Mouse (Mus musculus) right cerebral cortex, postnatal 4 days (tissue): ENCODE measurements around the gene Wbp2nl.
A peak's percentile ranks its signal among the peaks of the same experiment; 100 is the strongest.

Experiments
- DNase-seq: peaks from one replicate; pipeline ENCODE4 v3.0.0-alpha.2; 2022

The Wbp2nl gene

DNA sequence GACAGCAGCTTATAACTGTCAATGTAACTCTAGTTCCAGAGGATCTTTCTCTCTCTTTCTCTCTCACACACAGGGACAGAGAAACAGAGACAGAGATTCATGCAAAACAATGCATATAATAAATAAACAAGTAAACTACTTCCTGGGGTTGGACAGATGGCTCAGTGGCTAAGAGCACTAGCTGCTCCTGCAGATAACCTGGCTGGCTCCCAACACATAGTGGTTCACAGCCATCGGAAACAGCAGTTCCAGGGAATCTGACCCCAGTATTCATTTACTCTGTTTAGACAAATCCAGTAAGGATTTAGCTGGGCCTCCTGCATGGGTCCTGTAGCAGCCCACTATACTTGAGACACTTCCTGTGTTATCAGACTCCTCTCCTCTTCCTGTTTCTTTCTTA is 20.9 kb downstream of the Wbp2nl start:
- DNase-seq = no peak

DNA sequence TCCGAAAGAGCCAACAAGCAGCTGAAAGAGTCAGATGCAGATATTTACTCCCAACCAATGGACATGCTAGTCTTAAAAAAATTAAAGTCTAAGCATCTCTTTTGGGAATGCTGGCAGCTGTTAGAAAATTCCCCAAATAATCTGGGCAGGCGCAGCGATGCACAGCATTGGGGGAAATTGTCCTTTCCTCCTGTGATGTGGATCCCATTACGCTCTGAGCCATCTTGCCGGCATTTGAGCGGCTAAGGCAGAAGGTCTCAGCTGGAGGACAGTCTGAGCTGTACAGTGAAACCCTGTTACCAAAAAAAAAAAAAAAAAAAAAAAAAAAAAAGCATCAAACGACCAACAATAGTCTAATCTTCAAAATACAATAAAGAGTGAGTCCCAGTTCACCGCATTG is 23.4 kb downstream of the Wbp2nl start:
- DNase-seq = no peak

DNA sequence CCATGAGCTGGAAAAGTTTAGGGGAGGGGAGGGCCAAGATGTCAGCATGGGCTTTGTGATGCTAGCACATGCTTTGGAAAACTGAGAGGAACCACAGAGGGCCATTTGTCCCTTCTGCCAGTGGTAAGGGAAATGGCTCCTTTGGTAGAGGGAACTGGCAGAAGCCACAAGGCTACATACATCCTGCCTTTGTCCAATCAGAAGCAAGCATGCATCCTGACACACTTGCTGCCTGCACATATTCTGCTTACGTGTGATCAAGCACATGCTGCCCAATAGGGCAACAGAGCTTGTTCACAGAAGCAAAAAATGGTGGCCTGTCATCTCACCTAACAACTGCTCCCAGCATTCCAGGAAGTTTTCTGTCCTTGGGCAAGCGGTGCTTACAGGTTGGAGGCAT is 26.6 kb downstream of the Wbp2nl start:
- no peak for DNase-seq

DNA sequence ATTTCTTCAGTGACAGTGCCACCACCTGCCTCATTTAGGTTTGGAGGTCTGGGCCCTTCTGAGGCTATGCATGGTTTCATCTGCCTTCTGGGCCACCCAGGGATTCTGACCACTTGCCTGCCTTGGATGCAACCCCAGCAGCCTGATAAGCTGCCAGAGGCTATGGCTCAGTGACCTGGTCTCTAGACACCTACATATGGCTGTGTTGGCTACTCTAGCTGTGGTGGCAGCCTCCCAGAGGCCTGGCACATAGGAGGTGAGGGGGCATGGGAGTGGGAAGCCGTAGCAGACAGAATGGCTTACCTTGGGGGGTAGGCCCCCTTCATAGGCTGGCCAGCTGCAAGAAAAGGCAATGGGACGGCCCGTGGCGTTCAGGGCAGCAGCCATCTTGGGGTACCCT is 36.4 kb downstream of the Wbp2nl start:
- DNase-seq = no peak

DNA sequence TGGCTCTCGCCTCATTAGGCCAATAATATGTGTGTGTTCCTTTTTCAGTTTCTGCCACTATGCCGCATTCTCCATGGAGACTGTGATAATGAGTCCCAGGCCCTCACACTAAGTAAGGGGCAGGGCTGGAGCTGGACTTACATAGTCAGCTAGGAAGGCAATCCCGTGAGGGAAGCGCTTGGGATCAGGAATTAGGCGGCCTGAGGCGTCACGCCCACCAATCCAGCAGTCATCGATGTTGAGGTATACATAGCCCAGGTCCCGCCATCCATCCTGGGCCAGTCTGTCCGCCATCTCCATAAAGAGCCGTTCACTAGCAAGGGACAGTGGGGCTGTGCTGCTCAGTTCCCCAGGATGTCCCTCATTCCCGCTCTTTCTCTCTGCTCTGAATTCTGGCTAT is 37.9 kb downstream of the Wbp2nl start:
- DNase-seq = no peak

DNA sequence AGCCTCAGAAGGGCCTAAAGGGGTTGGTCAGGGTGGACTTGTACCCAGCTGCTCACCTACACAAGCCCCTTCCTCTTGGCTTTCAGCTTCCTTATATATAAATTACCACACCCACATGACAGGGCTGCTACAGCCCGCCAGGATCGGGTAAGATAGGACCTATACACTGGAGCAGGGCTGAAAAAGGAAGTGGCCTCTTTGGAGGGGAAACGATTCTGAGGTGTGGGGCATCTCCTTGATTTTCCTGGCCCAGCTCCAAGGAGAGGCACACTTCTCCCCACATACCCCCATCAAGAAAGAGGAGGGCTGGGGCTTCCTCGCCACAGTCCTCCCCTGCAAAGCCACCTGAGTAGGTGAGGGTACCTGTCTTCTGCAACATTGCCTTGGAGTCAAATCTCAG is 39.1 kb downstream of the Wbp2nl start:
- no peak for DNase-seq

DNA sequence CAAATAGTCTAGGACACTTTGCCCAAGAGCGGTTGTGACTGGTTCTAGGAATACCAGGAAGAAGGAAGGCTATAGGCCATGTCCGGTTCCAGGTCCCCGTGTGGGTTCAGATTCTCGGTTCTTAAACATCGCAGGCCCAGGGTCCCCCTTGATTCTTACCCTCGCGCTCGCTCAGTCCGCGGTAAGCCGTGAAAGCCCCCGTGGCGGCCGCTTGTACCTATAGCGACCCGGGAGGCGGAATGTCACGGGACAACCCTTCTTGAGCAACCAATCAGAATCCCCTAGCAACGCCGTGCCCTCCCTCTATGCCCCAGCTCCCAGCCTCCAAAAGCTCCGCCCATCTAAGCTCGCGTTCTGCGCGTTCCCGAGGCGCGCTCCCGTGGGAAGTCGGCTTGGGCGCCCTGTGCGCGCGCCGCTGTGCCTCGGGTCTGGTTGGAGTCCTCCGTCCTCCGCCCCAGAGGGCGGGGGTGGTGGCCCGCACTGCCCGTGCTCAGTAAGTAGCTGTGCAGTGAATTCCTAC is 39.9 kb downstream of the Wbp2nl start, which contains the start of the genes Naga, Pheta2 and Smdt1:
TSS of gene Naga (minus strand) at position 333 of the 520 bp plus-strand sequence.
TSS of gene Pheta2 (plus strand) at position 350 of the 520 bp plus-strand sequence.
TSS of gene Smdt1 (plus strand) at position 367 of the 520 bp plus-strand sequence.
- DNase-seq = peak; percentile 95

DNA sequence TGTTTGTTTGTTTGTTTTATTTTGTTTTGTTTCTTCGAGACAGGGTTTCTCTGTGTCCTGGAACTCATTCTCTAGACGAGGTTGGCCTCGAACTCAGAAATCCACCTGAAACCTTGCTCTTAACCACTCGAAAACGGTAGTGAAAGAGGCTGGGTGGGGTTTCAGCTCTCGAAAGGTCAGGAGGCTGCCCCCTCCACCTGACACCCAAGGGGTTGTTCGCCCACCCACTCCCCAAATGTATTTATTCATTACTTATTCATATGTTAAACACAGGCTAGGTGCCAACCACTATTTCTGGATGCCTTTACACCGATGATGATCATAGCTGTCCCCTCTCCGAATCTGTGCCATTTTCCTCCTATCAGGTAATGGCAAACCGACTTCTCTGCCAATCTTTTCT is 40.4 kb downstream of the Wbp2nl start:
- no peak for DNase-seq

DNA sequence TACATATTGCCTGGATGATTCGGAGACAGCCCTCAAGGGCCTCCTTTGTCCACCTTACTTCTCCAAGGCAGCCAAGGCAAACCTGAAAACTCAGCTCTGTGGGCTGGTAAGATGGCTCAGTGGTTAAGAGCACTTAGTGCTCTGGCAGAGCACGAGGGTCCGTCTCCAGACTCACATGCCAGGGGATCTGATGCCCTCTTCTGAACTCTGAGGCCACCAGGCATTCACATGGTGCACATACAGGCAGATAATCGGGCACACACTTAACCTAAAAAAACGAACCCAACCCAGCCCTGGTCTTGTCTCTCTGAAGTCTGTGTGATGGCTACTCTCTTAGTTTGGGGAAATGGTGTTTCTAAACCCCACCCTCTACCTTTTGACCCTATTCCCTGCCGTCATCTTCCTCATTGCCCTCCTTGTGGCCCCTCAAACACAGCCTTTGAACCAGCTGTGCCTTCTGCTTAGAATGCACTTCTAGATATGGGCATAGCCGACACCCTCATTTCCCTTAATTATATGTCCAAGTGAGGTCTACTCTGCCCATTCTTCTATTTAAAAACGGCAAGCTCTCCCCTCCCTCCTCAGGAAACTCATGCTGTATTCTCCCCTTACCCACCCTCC is 41.0 kb downstream of the Wbp2nl start:
- no peak for DNase-seq

DNA sequence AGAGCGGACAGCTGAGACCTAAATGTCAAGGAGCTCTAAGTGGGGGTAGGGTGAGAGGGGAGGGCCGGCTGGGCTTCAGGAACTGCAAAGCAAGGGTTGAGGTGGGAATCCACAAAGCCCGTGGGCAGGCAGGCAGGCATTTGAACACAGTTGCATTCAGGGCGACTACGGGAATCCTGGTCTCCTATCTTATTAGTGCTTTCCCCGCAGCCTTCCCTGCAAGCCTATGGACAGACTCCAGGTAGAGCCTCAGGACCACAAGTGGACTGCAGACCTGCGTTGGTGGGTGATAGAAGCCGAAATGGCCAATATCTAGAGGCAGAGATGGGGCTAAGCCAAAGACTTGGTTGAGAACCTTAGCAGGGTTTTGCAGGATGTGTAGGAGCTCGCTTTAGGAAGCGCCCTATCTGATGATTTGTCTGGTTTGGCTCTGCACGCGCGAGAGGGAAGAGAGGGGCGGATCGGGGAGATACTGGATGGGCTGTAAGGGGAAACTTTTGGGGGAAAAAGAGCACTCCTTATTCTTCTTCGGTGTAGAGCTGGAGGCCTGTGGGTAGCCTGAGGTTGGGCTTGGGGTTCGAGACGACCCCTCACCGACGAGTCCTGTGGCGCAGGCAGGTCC is 41.8 kb downstream of the Wbp2nl start:
- no peak for DNase-seq

DNA sequence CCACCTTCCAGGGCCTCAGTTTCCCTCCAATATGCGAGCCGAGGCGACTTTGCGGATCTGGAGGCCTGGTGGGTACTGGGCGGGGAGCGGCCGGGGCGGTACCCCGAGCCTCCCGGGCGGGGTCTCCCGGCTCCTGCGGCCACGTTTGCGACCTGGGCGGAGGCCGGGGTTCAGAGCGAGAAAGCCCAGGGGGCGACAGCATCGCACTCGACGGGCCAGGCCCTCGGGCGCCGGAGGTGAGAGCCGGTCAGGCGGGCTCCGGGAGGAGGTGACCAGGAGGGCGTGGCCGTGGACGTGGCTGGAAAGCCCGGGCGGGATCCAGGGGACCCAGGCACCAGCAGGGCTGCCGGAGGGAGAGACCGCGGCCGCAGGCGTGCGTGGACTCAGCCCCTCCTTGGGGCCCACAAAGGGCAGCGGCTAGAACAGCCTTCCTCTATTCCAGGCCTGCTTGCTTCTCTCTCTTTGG is 42.3 kb downstream of the Wbp2nl start:
- no peak for DNase-seq

DNA sequence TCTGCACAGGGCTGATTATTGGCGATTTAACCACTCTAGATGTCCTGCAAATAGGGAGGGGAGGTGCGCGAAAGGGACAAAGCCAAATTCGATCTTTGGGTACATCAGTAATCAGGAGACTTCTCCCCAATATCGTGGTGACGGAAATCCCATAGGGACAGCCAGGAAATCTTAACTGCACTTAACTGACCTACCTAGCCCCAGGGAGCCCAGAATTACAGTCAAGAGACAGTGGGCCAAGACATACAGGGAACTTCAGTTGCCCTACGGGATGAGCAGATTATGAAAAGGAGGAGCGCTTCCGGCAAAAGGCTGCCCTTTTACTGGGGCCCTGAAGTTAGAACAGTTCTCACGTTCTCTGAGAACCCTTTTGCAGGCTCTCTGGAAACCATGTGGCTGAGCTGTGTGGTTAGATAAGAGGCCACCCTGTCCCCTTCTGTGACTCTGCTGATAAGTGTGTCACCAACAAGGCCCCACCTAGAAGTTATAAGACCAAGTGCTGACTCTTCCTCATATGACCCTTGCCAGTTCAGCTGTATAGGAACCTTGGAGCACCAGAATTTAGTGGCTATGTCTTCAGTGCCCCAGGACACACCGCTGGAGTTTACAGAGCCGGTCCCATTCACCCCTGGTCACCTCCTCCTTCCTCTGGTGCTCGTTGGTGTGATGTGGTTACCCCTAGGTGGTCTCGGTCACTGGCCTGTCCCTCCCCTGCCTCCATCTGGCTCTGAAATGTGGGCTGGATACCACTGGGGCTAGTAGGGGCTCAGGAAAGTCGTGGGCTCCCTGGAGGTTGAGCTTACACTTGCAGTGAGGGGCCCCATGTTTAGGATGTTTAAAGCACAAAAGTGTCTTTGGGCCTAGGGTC is 43.2 kb downstream of the Wbp2nl start:
- no peak for DNase-seq

DNA sequence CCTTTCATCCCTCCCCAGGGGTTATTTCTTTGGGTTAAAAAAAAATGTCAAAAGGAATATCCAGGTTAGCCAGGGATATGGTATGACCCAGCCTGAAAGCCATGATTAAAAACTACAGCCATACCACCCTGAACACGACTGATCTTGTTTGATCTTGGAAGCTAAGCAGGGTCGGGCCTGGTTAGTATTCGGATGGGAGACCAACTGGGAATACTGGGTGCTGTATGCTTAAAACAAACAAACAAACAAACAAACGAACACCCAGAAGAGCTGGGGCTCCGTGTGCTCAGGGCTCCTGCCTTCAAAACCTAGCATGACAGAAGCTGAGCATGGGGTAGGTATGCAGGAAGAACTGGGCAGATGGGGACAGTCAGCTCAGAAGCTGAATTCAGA is 43.8 kb downstream of the Wbp2nl start:
- DNase-seq = no peak

DNA sequence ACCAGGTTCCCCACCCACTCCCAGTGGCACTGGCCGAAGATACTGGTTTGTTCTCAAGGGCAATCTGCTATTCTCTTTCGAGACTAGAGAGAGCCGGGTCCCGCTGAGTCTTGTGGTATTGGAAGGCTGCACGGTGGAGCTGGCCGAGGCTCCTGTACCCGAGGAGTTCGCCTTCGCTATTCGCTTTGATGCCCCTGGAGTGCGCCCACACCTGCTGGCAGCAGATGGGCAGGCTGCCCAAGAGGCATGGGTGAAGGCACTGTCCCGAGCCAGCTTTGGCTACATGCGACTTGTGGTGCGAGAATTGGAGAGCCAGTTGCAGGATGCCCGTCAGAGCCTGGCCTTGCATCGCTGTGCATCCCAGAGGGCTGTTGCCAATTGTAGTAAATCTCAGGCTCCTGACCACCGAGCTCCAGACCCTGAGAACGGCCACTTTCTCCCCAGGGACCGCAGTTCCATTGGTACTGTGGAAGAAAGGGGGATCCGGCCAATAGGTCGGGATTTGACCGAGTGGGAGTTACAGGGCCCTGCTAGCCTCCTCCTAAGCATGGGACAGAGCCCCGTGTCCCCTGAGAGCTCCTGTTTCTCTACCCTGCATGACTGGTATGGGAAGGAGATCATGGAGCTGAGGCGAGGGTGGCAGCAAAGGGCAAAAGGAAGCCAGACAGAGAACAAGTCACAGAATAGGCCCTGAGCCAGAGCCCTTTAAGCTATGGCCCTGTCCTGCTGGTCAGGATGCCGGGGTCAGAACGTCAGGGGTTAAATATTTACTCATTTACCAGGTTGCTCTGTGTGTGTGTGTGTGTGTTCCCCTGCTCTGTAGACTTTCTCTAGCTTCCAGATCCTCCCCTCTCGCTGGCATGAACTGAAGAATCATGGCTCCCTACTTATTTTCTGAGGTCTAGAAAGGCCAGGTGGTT is 44.9 kb downstream of the Wbp2nl start:
- no peak for DNase-seq

DNA sequence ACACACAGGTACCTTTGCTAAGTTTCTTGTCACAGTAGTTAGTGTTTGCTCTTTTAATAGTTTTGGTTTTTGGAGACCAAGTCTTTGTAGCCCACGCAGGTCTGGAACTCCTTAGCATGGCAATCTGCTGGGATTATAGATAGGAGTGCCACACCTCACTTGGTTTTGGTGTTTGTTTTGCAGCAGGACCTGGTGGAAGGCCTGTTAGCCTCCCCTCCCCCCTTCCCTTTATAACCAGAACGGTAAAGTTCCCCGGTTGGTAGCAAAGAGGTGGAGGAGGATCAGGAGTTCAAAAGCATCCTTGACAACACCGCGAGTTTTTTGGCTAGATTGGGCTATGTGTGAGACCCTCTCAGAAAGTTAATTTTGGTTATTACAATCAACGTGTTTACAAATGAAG is 46.2 kb downstream of the Wbp2nl start:
- no peak for DNase-seq

DNA sequence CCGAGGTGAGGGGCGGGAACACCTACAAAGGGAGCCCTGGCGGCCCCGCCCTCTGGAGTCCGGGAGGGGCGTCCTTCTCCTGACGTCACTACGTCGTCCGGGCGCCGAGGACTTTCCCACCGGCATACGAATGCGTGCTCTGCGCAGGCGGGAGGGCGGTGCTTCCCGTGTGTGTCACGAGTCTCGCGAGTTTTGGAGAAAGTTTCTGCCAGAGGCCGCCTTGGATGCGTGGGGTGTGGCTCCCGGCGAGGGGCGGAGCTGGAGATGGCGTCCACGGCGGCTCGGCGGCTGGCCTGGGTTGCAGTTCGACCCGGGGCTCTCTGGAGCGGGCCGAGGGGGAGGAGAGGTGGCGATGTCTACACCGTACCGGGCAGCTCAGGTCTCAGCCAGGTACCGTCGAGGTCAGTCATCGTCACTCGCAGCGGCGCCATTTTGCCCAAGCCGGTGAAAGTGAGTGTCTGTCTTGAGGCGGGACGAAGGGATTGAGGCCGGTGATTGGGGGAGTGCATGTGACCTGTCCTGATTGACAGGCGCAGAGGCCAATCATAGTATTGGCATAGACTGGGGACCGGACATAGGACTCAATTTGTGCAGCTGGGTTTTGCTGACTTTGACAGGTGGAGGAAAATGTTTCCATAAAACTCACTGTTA is 47.2 kb downstream of the Wbp2nl start:
- DNase-seq = peak; percentile 93

DNA sequence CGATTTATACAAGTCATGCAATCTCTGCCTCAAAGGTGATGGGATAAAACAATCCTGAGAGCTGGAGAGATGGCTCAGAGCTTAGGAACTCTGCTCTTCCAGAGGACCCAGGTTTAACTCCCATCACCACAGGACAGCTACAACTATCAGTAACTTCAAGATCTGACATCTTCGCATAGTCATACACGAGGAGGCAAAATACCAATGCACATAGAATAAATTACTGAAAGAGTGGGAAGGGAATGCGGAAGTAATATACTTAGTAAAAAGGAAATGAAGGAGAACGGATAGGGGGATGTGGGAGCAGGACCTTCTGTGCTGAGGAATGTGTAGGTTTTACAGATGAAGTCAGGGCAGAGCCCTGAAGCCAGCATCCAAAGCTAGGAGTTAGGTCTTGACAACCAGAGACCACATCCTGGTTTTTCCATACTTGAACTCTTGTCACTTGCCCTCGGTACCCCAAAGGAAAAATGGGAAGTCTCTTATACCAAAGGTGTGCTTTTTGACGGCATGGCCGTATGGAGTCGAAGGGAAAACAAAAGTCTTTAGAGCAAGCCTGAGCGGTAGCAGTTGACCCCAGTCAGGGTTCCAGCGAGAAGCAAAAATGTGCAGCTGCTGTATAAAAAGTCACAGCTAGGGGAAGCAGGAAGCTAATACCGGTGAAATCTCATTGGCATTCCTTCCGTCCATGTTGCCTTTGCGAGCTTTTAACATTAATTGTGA is 48.0 kb downstream of the Wbp2nl start:
- DNase-seq = no peak

DNA sequence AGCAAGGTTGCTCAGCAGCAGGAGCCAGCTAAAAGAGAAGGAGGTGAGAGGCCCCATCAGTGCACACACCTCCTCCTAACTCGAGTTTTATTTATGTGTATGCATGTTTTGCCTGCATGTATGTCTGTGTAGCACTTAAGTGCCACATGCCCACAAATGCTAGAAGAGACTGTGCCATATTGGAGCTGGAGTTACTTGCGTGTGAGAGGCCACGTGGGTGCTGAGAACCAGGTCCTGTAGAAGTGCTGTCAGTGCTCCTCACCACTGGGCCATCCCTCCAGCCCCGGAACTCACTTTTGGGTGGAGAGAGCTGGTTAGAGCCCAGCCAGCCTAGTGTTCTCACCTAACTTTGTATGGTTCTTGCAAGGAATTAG is 48.5 kb downstream of the Wbp2nl start:
- no peak for DNase-seq

DNA sequence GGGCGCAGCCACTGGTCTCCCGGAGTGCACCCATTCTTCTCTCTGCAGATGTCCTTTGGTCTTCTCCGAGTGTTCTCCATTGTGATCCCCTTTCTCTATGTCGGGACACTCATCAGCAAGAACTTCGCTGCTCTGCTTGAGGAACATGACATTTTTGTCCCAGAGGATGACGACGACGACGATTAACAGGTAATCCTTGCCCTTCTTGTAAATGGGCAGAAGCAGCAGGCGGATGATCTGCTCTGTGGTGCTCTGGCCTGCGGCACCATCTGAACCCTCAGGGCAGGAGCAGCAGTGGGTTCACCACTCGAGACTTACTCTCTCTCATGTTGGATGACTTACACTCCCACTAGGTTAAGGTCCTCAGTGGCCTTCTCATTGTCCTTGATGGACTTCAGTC is 49.1 kb downstream of the Wbp2nl start:
- no peak for DNase-seq

DNA sequence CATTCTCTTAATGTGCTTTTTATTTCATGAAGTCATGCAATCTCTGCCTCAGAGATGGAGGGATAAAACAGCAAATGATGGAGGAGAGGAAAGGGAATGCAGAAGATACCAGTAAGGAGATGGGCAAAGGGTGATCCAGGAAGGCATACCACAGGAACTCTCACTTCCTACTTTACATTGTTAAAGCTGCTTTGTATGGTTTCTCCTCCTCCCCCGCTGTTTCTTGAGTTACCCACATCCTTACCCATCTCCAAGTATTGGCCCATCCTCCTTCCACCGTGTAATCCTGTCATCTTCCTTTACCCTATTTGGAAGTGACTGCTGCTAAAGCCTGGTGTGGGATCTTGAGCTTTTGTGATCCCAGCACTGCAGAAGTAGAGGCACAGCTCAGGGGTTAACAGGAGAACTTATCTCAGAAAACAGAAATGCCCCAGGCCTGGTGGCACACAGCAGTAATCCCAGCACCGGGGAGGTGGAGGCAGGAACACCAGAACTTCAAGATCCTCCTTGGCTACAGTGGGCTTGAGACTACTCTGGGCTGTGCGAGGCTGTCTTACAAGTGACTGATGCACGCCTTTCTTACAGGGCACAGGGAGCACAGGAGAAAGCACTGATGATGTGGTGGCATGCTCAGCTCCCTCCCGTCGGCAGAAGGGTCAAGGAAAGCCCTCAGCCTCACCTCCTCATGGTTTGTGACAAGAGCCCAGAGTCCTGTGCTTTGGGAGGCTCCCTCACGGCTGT is 49.7 kb downstream of the Wbp2nl start:
- no peak for DNase-seq

DNA sequence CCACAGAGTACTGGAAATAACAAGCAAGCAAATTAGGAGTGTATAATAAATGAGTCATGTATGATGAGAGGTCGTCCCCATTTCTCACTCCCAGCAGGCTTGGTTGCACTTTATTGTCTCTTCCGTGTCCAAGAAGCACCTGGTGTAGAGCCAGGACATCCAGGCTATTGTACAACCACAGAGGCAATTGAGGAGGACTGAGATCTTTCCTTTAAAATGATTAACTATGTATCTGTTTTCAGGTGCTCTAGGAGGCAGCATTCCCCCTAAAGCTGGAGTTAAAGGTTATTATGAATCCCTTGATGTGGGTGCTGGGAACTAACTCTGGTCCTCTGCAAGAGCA is 50.2 kb downstream of the Wbp2nl start:
- DNase-seq = no peak
